8 mouse cellular contexts compared by ENCODE assay signal in genomic region chr14:87140963-87141486, GRCm38 (mm10). TPM values are rescaled to one million over a fixed set of nuclear protein-coding genes. Genes with fewer than 3 reads are reported as not detected.
DNase-seq lines count a peak whose midpoint lies in the region; ATAC-seq lines count a peak whose summit lies in the region.

TSS of gene Diaph3 (minus strand) at chr14:87141235.

- H3K36me3 ChIP-seq in intestine, embryonic 14.5 days (ENCODE audit: control insufficient read depth, insufficient read depth, low read length) = no peaks in the 10 kb centered on the region

- H3K27ac ChIP-seq in intestine, embryonic 14.5 days (ENCODE audit: low read depth) = peak within 1 kb of the TSS; percentile 62; the same call in 1 of the 2 replicates

- H3K9me3 ChIP-seq in intestine, embryonic 14.5 days (ENCODE audit: control insufficient read depth, low read length) = no peaks in the 10 kb centered on the region

- H3K4me1 ChIP-seq in intestine, embryonic 14.5 days (replicated peaks; ENCODE audit: control insufficient read depth, insufficient read depth, low read length) = no peaks in the 10 kb centered on the region

- peak within 1 kb of the TSS; percentile 76 for H3K4me2 ChIP-seq in intestine, embryonic 14.5 days (ENCODE audit: low read length)

- peak within 1 kb of the TSS; percentile 75 for H3K9ac ChIP-seq in intestine, embryonic 14.5 days (ENCODE audit: low read length)

- peak; percentile 91 to 94 for DNase-seq in adrenal gland, adult 18-20 months (ENCODE audit: low spot score in 2 of 2)
- peak; percentile 99 for DNase-seq in embryo, embryonic 11 days
- DNase-seq in gastrocnemius, postnatal 25 days = peak; percentile 90
- peak; percentile 99 for DNase-seq in intestine, embryonic 14.5 days (ENCODE audit: low spot score)
- peak; percentile 97 to 99 for DNase-seq in left cerebral cortex, postnatal 14 days (ENCODE audit: low spot score in 2 of 2)
- peak; percentile 99 for DNase-seq in mesoderm, embryonic 11.5 days (ENCODE audit: low read depth, low spot score)
- peak; percentile 90 to 92 for DNase-seq in right cerebral cortex, postnatal 36 days (ENCODE audit: low spot score in 2 of 2)
- peak; percentile 98 for DNase-seq in yolk sac, embryonic 10.5 days (ENCODE audit: low spot score)

- ATAC-seq in intestine, embryonic 14.5 days (replicated peaks; ENCODE audit: low FRiP score, low TSS enrichment, low read depth) = peak; percentile 99

- peak within 1 kb of the TSS; percentile 86 for H3K4me3 ChIP-seq in intestine, embryonic 14.5 days (ENCODE audit: low read depth, low read length)

- intact Hi-C loops in left cerebral cortex, postnatal 14 days (cut with DNase I) = no loop called here

- under 1% methylated on average over 43 of the region's 43 CpGs for WGBS in intestine, embryonic 14.5 days

- no peaks in the 10 kb centered on the region for H3K27me3 ChIP-seq in intestine, embryonic 14.5 days (replicated peaks; ENCODE audit: control insufficient read depth, insufficient read depth, low read length)

RNA-seq across cellular contexts. Expression of gene Diaph3, which starts in this region (rescaled TPM):
- 1 to 10 TPM; 1.0 to 1.4 TPM for total RNA-seq in adrenal gland, adult 18-20 months (2021)
- under 1 TPM; 0.36 to 0.72 TPM for total RNA-seq in gastrocnemius, postnatal 25 days (2021)
- polyA plus RNA-seq in intestine, embryonic 14.5 days (2014; fragmentation: Nextera tagmentation; extraction: Ambion mirVana) = 13.5 and 13.9 TPM in 2 replicates
- total RNA-seq in left cerebral cortex, postnatal 14 days (2021) = 1 to 10 TPM; 4.2 to 5.1 TPM

Comparison
In these comparisons a context has a peak if more than half of its experiments do, and no peak if none do; other contexts are left out.
1. Peak in every context shown above with its lines: DNase-seq, ATAC-seq, H3K4me3 ChIP-seq and H3K27ac ChIP-seq.
2. Peak in DNase-seq in gastrocnemius, postnatal 25 days; RNA of the gene not detected or under 1 TPM.